Mouse (Mus musculus) limb, embryonic 14.5 days (tissue): ENCODE data around the gene Ankrd34c. TPM values are rescaled to one million over a fixed set of nuclear protein-coding genes. Genes with fewer than 3 reads are reported as not detected.

ENCODE experiments used
- ATAC-seq: fragments of 200-750 bp; cut with Nextera tagmentation; 2 replicates; pipeline ENCODE4 v1.8.0; 2017; ENCODE audit warnings: low read depth, moderate number of reproducible peaks, moderate TSS enrichment; ENCODE audit not compliant: low FRiP score
- DNase-seq: peaks from one replicate; pipeline ENCODE4 v3.0.0-alpha.2; 2015; ENCODE audit warnings: low spot score
- H3K27ac ChIP-seq: fragments of 300-500 bp; sonication (generic); replicated peaks from 2 replicates; pipeline ENCODE4 v1.5.1; 2014; ENCODE audit warnings: low read depth, mild to moderate bottlenecking, low read length, moderate library complexity, mixed read lengths
- H3K27me3 ChIP-seq: fragments of 300-500 bp; sonication (generic); 2 replicates; pipeline ENCODE4 v1.6.1; 2014; ENCODE audit warnings: low read length, mixed read lengths; ENCODE audit not compliant: control insufficient read depth, insufficient read depth
- H3K36me3 ChIP-seq: fragments of 300-500 bp; sonication (generic); 2 replicates; pipeline ENCODE4 v1.6.1; 2014; ENCODE audit warnings: mild to moderate bottlenecking, low read length, moderate library complexity, mixed read lengths; ENCODE audit not compliant: control insufficient read depth, insufficient read depth
- H3K4me1 ChIP-seq: fragments of 300-500 bp; sonication (generic); 2 replicates; pipeline ENCODE4 v1.6.1; 2014; ENCODE audit warnings: antibody characterized with exemption, low read length, mixed read lengths; ENCODE audit not compliant: control insufficient read depth, insufficient read depth
- H3K4me2 ChIP-seq: fragments of 300-500 bp; sonication (generic); replicated peaks from 2 replicates; pipeline ENCODE4 v1.6.1; 2014; ENCODE audit warnings: low read depth, mild to moderate bottlenecking, low read length, moderate library complexity; ENCODE audit not compliant: severe bottlenecking
- H3K4me3 ChIP-seq: fragments of 300-500 bp; sonication (generic); replicated peaks from 2 replicates; pipeline ENCODE4 v1.5.1; 2014; ENCODE audit warnings: low read length
- H3K9ac ChIP-seq: fragments of 300-500 bp; sonication (generic); 2 replicates; pipeline ENCODE4 v1.6.1; 2014; ENCODE audit warnings: mild to moderate bottlenecking, low read depth, low read length, moderate library complexity; ENCODE audit not compliant: severe bottlenecking
- H3K9me3 ChIP-seq: fragments of 300-500 bp; sonication (generic); 2 replicates; pipeline ENCODE4 v1.6.1; 2016; ENCODE audit warnings: low read length; ENCODE audit not compliant: control insufficient read depth
- POLR2A ChIP-seq: fragments of 200-500 bp; IDR thresholded peaks from 2 replicates; pipeline ENCODE4 v1.8.0; 2012; ENCODE audit warnings: inconsistent platforms, mild to moderate bottlenecking, moderate library complexity, borderline replicate concordance; ENCODE audit not compliant: insufficient read depth, insufficient read length; ENCODE audit errors: extremely low read depth
- WGBS: fragments of 180-500 bp; shearing (Covaris S2); extraction: QIAGEN DNeasy Blood & Tissue Kit; methylation state at CpG from one replicate; pipeline ENCODE4 v1.1.7; 2014; 5-methylcytosine and 5-hydroxymethylcytosine counted together
- polyA plus RNA-seq, 2 experiments: library from polyadenylated mRNA; depleted of rRNA in 1 of 2; stranded (reverse) in 1 of 2; unstranded in 1 of 2; fragments of >200 nt; fragmentation: Nextera tagmentation in 1 of 2; extraction: Ambion mirVana in 1 of 2; gene quantifications; 2 replicates each; pipeline versions ENCODE4 v1.2.1 to v1.2.3; 2012 to 2014

The Ankrd34c gene
- polyA plus RNA-seq, 2 experiments, result not detected

DNA sequence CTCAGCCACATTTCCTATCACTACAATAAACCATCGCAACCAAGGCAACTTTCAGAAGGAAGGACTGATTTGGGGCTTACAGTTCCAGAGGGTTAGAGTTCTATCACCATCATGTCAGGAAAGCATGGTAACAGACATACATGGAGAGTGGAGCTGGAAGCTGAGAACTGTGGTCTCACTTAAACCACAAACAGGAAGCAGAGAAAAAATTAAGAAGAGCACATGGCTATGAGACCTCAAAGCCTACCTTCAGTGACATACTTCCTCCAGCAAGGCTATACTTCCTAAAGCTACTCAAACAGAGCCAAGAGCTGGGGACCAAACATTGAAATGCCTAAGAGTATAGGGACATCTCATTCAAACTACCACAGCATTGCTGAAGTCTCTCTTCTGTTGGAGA lies 20.3 kb upstream of the Ankrd34c start:
- H3K4me1 ChIP-seq, result no peaks in the 10 kb centered on the region
- H3K4me2 ChIP-seq, result no peak overlapping the region
- no peak for TF ChIP-seq POLR2A
- 79% methylated on average over 1 of the region's 1 CpGs for WGBS
- H3K36me3 ChIP-seq, result no peaks in the 10 kb centered on the region
- no peaks in the 10 kb centered on the region for H3K27me3 ChIP-seq
- no peaks in the 10 kb centered on the region for H3K9me3 ChIP-seq
- H3K9ac ChIP-seq, result no peak overlapping the region
- no peak overlapping the region for H3K4me3 ChIP-seq
- no peak for ATAC-seq
- no peak overlapping the region for H3K27ac ChIP-seq
- DNase-seq, result no peak

GRCm38 (mm10) chr9:89758139-89758538 lies 19.9 kb upstream of the Ankrd34c start:
- H3K27me3 ChIP-seq, result no peaks in the 10 kb centered on the region
- ATAC-seq (no peak), DNase-seq (no peak)
- TF ChIP-seq POLR2A, result no peak
- H3K9me3 ChIP-seq, result no peaks in the 10 kb centered on the region
- H3K4me3 ChIP-seq, result no peak overlapping the region
- H3K9ac ChIP-seq, result no peak overlapping the region
- H3K4me2 ChIP-seq, result no peak overlapping the region
- WGBS, result 84% methylated on average over 1 of the region's 1 CpGs
- no peaks in the 10 kb centered on the region for H3K4me1 ChIP-seq
- no peak overlapping the region for H3K27ac ChIP-seq
- H3K36me3 ChIP-seq, result no peaks in the 10 kb centered on the region

GRCm38 (mm10) chr9:89757571-89757970 lies 19.3 kb upstream of the Ankrd34c start:
- TF ChIP-seq POLR2A, result no peak
- ATAC-seq, result no peak
- Histone ChIP-seq H3K36me3 (no peaks in the 10 kb centered on the region), H3K9ac (no peak overlapping the region), H3K4me3 (no peak overlapping the region), H3K4me2 (no peak overlapping the region), H3K27me3 (no peaks in the 10 kb centered on the region), H3K27ac (no peak overlapping the region), H3K4me1 (no peaks in the 10 kb centered on the region), H3K9me3 (no peaks in the 10 kb centered on the region)
- 46% methylated on average over 4 of the region's 4 CpGs for WGBS
- DNase-seq, result no peak

GRCm38 (mm10) chr9:89740041-89740440 lies 1.8 kb upstream of the Ankrd34c start:
- no peak for DNase-seq
- H3K4me3 ChIP-seq, result no peak overlapping the region
- no peaks in the 10 kb centered on the region for H3K27me3 ChIP-seq
- no peak overlapping the region for H3K9ac ChIP-seq
- TF ChIP-seq POLR2A, result no peak
- no peaks in the 10 kb centered on the region for H3K4me1 ChIP-seq
- no peak overlapping the region for H3K4me2 ChIP-seq
- H3K36me3 ChIP-seq, result no peaks in the 10 kb centered on the region
- no peak for ATAC-seq
- no peaks in the 10 kb centered on the region for H3K9me3 ChIP-seq
- no peak overlapping the region for H3K27ac ChIP-seq

DNA sequence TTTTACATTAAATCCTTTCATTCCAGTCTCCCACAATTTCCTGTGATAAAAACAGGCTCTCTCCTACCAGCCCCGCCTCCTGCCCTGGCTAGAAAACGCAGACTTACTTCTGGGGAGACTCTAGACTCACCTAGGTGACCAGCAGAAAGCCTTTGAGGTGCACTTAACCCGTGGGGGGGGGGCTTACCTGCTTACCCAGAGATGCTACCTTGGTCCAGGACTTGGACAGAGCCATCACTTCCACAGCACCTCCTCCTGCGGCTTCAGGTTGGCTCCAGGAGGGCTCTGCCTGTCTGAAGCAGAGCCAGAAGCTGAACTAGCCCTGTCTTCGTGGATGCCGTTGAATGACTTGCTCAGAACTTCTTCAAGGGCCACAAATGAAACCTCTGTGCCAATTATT lies 387 bp downstream of the Ankrd34c start:
- Histone ChIP-seq H3K36me3 (no peaks in the 10 kb centered on the region), H3K4me2 (no peak overlapping the region), H3K9ac (no peak overlapping the region), H3K27me3 (no peaks in the 10 kb centered on the region), H3K27ac (no peak overlapping the region), H3K4me1 (no peaks in the 10 kb centered on the region), H3K9me3 (no peaks in the 10 kb centered on the region), H3K4me3 (no peak overlapping the region)
- ATAC-seq, result no peak
- no peak for TF ChIP-seq POLR2A
- WGBS, result 7% methylated on average over 6 of the region's 6 CpGs
- DNase-seq, result no peak

DNA sequence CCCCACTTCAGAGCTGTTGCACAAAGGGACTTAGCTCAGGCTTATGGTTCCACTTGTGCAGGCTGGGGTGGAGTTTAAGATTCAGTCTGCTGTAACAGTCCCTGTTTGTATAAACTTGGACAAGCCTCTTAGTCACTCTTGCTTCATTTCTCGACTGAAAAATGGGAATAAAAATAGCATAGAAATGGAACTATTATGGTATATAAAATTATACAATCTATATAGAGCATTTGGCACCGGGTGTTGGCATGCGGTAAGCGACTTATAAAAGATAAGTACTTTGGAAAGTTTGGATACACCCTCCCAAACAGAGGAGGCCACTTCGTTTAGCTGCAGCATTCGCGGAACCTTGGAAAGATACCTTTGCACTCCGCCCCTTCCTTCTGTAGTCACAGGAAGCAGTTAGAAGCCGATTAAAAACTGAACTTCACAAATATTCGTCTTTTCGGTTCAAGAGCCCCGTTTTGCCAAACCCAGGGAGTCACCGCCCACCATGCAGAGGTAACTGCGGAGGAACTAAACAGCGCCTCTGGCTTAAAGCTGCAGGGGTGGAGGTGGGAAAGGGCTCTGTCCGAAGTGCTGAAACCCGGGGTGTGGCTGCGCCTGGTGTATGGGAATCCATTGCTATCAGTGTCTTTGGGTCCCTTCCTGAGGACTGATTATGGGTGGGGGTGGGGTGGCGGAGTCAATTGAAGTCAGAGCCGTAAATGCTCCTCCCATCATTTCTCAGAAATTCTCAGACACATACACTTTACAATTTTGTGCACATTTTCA lies 1.2 kb downstream of the Ankrd34c start:
- no peak overlapping the region for H3K27ac ChIP-seq
- ATAC-seq (no peak), DNase-seq (peak; percentile 67)
- H3K4me1 ChIP-seq, result no peaks in the 10 kb centered on the region
- no peaks in the 10 kb centered on the region for H3K9me3 ChIP-seq
- no peaks in the 10 kb centered on the region for H3K27me3 ChIP-seq
- 10% methylated on average over 20 of the region's 20 CpGs for WGBS
- H3K9ac ChIP-seq, result no peak overlapping the region
- H3K4me2 ChIP-seq, result no peak overlapping the region
- H3K4me3 ChIP-seq, result no peak overlapping the region
- H3K36me3 ChIP-seq, result no peaks in the 10 kb centered on the region
- no peak for TF ChIP-seq POLR2A
